In genomic region chr12:54352963-54353606, GRCm38 (mm10) we compare ENCODE assay signal across 7 mouse cellular contexts.
A peak's percentile ranks its signal among the peaks of the same experiment; 100 is the strongest.
DNase-seq lines count a peak whose midpoint lies in the region; ATAC-seq and TF ChIP-seq lines count a peak whose summit lies in the region.

No protein-coding gene starts in this region.

- no peaks in the 10 kb centered on the region for H3K9me3 ChIP-seq in lung, embryonic 15.5 days
- H3K9me3 ChIP-seq in hindbrain, embryonic 15.5 days, result no peaks in the 10 kb centered on the region

- peak overlapping the region; percentile 33; the same call in 1 of the 2 replicates for H3K4me2 ChIP-seq in lung, embryonic 15.5 days
- H3K4me2 ChIP-seq in hindbrain, embryonic 15.5 days, result peak overlapping the region; percentile 36

- DNase-seq in lung, postnatal 25 days (ENCODE audit: low spot score), result no peak
- DNase-seq in layer of hippocampus, postnatal 36 days, result peak; percentile 19 to 30
- peak; percentile 48 to 59 for DNase-seq in right cerebral cortex, adult 2 months (ENCODE audit: low spot score in 2 of 2)
- no peak for DNase-seq in spleen, postnatal 36 days (ENCODE audit: low spot score in 2 of 2)

- no peak overlapping the region for H3K4me3 ChIP-seq in lung, embryonic 15.5 days
- H3K4me3 ChIP-seq in cortical plate, adult 2 months (ENCODE audit: insufficient read depth, low read length), result peak overlapping the region; percentile 20; the same call in 1 of the 2 replicates
- 0 out of 2 replicates have a peak overlapping the region, but pooled peaks have one; percentile 8 for H3K4me3 ChIP-seq in hindbrain, embryonic 15.5 days

- TF ChIP-seq POLR2A in cortical plate, adult 2 months (IDR thresholded peaks at IDR 0.05; ENCODE audit: extremely low read depth, insufficient read depth, low read length), result no peak

- TF ChIP-seq CTCF in cortical plate, adult 2 months (IDR thresholded peaks at IDR 0.05; ENCODE audit: extremely low read depth, insufficient read depth, low read length), result peak; percentile 27; the same call in 1 of the 2 replicates

- 64% methylated on average over 10 of the region's 10 CpGs for WGBS in lung, embryonic 15.5 days
- WGBS in hindbrain, embryonic 15.5 days, result 45% methylated on average over 10 of the region's 10 CpGs

- H3K9ac ChIP-seq in lung, embryonic 15.5 days, result no peak overlapping the region
- no peak overlapping the region for H3K9ac ChIP-seq in hindbrain, embryonic 15.5 days

- no peak for ATAC-seq in lung, embryonic 15.5 days (ENCODE audit: borderline replicate concordance, extremely low read depth, low FRiP score, low TSS enrichment)
- ATAC-seq in hindbrain, embryonic 15.5 days (ENCODE audit: low FRiP score, low read depth), result no peak

- H3K4me1 ChIP-seq in lung, embryonic 15.5 days, result peaks cover 16% of the 10 kb centered on the region; the same call in 1 of the 2 replicates
- no peaks in the 10 kb centered on the region for H3K4me1 ChIP-seq in cortical plate, adult 2 months (ENCODE audit: control insufficient read depth, insufficient read depth, low read length)
- H3K4me1 ChIP-seq in hindbrain, embryonic 15.5 days (replicated peaks), result peaks cover 23% of the 10 kb centered on the region; the same call in 1 of the 2 replicates

- no peaks in the 10 kb centered on the region for H3K27me3 ChIP-seq in lung, embryonic 15.5 days
- no peaks in the 10 kb centered on the region for H3K27me3 ChIP-seq in hindbrain, embryonic 15.5 days

- no peak overlapping the region for H3K27ac ChIP-seq in lung, embryonic 15.5 days
- no peak overlapping the region for H3K27ac ChIP-seq in cortical plate, adult 2 months (ENCODE audit: insufficient read depth, low read length)
- no peak overlapping the region for H3K27ac ChIP-seq in hindbrain, embryonic 15.5 days (replicated peaks)

- H3K36me3 ChIP-seq in lung, embryonic 15.5 days, result no peaks in the 10 kb centered on the region
- no peaks in the 10 kb centered on the region for H3K36me3 ChIP-seq in hindbrain, embryonic 15.5 days

Comparison
In these comparisons a context has a peak if more than half of its experiments do, and no peak if none do; other contexts are left out.
1. DNase-seq: peak in layer of hippocampus, postnatal 36 days (2 of 2) and right cerebral cortex, adult 2 months (2 of 2); none in lung, postnatal 25 days (single experiment) and spleen, postnatal 36 days (0 of 2).